Mouse (Mus musculus) midbrain, embryonic 14.5 days (tissue): Measurements from ENCODE around the gene Slc45a2. TPM values are rescaled to one million over a fixed set of nuclear protein-coding genes. Genes with fewer than 3 reads are reported as not detected.

Source experiments
- ATAC-seq: fragments of 200-750 bp; cut with Nextera tagmentation; 2 replicates; pipeline ENCODE4 v1.8.0; 2017; ENCODE audit warnings: moderate number of reproducible peaks, moderate library complexity; ENCODE audit not compliant: low FRiP score, low TSS enrichment
- DNase-seq: peaks from one replicate; pipeline ENCODE4 v3.0.0-alpha.2; 2015
- H3K27ac ChIP-seq: fragments of 300-500 bp; sonication (generic); replicated peaks from 2 replicates; pipeline ENCODE4 v1.5.1; 2014; ENCODE audit warnings: mild to moderate bottlenecking, low read depth, low read length, moderate library complexity
- H3K27me3 ChIP-seq: fragments of 300-500 bp; sonication (generic); 2 replicates; pipeline ENCODE4 v1.6.1; 2014; ENCODE audit warnings: low read length, control low read depth, mixed read lengths; ENCODE audit not compliant: control insufficient read depth, insufficient read depth
- H3K36me3 ChIP-seq: fragments of 300-500 bp; sonication (generic); 2 replicates; pipeline ENCODE4 v1.6.1; 2014; ENCODE audit warnings: low read length, control low read depth; ENCODE audit not compliant: control insufficient read depth, insufficient read depth
- H3K4me1 ChIP-seq: fragments of 300-500 bp; sonication (generic); 2 replicates; pipeline ENCODE4 v1.6.1; 2014; ENCODE audit warnings: mild to moderate bottlenecking, antibody characterized with exemption, low read length, control low read depth; ENCODE audit not compliant: control insufficient read depth, insufficient read depth
- H3K4me2 ChIP-seq: fragments of 300-500 bp; sonication (generic); 2 replicates; pipeline ENCODE4 v1.6.1; 2014; ENCODE audit warnings: mild to moderate bottlenecking, low read length, moderate library complexity
- H3K4me3 ChIP-seq: fragments of 300-500 bp; sonication (generic); replicated peaks from 2 replicates; pipeline ENCODE4 v1.5.1; 2014; ENCODE audit warnings: low read depth, low read length
- H3K9ac ChIP-seq: fragments of 300-500 bp; sonication (generic); replicated peaks from 2 replicates; pipeline ENCODE4 v1.6.1; 2014; ENCODE audit warnings: mild to moderate bottlenecking, low read length, moderate library complexity
- H3K9me3 ChIP-seq: fragments of 300-500 bp; sonication (generic); 2 replicates; pipeline ENCODE4 v1.6.1; 2016; ENCODE audit warnings: low read length, control low read depth, mixed read lengths; ENCODE audit not compliant: control insufficient read depth
- WGBS: fragments of 180-500 bp; shearing (Covaris S2); extraction: QIAGEN DNeasy Blood & Tissue Kit; methylation state at CpG from one replicate; pipeline ENCODE4 v1.1.7; 2014; 5-methylcytosine and 5-hydroxymethylcytosine counted together
- polyA plus RNA-seq: library from polyadenylated mRNA; unstranded; fragments of >200 nt; fragmentation: Nextera tagmentation; extraction: Ambion mirVana; gene quantifications from 2 replicates; pipeline ENCODE4 v1.2.1, GENCODE M21; 2014

Gene Slc45a2
- 0.36 TPM in 1 of 2 replicates, not detected in the other for polyA plus RNA-seq

DNA sequence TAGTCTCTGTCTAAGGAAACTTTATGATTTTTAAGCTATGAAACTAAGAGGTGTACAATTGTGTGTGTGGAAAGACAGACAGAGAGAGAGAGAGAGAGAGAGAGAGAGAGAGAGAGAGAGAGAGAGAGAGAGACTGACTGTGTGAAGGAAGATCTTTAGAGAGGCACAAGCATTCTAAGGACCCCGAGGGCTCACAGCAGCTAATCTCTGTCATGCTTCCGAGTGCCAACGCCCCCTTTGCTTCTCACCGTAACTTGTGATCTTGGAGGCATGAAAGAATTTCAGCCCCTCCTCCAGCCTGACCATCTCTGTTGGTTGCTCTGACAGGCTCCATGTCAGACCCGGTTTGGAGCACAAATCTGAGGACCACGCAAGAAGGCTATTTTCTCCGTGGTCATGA lies at the start of gene Slc45a2:
TSS of gene Slc45a2 (plus strand) at position 301 of the 400 bp plus-strand sequence.
- WGBS, result 37% methylated on average over 7 of the region's 7 CpGs
- Histone ChIP-seq H3K4me3 (no peak within 1 kb of the TSS), H3K9ac (no peak within 1 kb of the TSS), H3K9me3 (no peaks in the 10 kb centered on the region), H3K27me3 (no peaks in the 10 kb centered on the region), H3K27ac (no peak within 1 kb of the TSS), H3K4me1 (no peaks in the 10 kb centered on the region), H3K4me2 (peak within 1 kb of the TSS; percentile 22; the same call in 1 of the 2 replicates), H3K36me3 (no peaks in the 10 kb centered on the region)
- ATAC-seq (no peak), DNase-seq (no peak)

GRCm38 (mm10) chr15:10951951-10952759 lies 48.4 kb upstream of the Slc45a2 start, which contains the start of gene C1qtnf3:
C1qtnf3 (plus strand) TSS chr15:10952332.
- 74% methylated on average over 23 of the region's 23 CpGs for WGBS
- Histone ChIP-seq H3K4me1 (no peaks in the 10 kb centered on the region), H3K4me3 (no peak within 1 kb of the TSS), H3K36me3 (no peaks in the 10 kb centered on the region), H3K27me3 (no peaks in the 10 kb centered on the region), H3K27ac (no peak within 1 kb of the TSS), H3K9ac (no peak within 1 kb of the TSS), H3K4me2 (0 out of 2 replicates have a peak within 1 kb of the TSS, but pooled peaks have one; percentile 8), H3K9me3 (no peaks in the 10 kb centered on the region)
- no peak for ATAC-seq
- DNase-seq, result peak; percentile 4

DNA sequence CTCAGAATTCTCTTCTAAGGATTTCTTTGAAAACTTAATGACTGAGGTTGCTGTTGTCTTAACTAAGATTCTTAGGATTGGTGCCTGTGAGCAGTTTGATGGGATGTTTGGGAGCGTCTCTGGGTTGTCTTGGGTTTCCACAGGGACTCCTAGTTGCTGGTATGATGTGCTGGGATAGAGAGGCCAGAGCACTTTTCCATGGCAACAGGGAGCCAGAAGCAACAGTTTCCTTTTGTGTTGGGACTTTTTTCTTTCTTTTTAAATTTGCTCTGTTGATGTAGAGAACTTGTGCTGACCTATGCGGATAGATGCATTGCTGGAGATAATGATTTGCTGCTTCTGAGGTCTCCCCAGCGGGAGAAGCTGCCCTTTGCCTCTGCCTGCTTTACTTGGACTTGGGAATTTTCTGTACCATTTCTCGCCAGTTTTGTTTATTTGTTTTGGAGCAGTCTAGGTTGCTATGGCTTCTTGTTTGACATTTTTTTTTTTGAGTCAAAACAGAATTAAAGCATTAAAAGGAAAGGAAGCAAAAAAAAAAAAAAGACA lies 47.7 kb upstream of the Slc45a2 start:
- no peaks in the 10 kb centered on the region for H3K4me1 ChIP-seq
- DNase-seq (peak; percentile 4), ATAC-seq (no peak)
- no peak overlapping the region for H3K27ac ChIP-seq
- no peaks in the 10 kb centered on the region for H3K36me3 ChIP-seq
- H3K9me3 ChIP-seq, result no peaks in the 10 kb centered on the region
- no peak overlapping the region for H3K4me3 ChIP-seq
- WGBS, result 46% methylated on average over 4 of the region's 4 CpGs
- no peak overlapping the region for H3K9ac ChIP-seq
- no peak overlapping the region for H3K4me2 ChIP-seq
- H3K27me3 ChIP-seq, result no peaks in the 10 kb centered on the region

- DNase-seq (no peak), ATAC-seq (no peak)
- Histone ChIP-seq H3K27ac (no peak overlapping the region), H3K4me3 (no peak overlapping the region), H3K9ac (no peak overlapping the region), H3K27me3 (no peaks in the 10 kb centered on the region), H3K4me1 (no peaks in the 10 kb centered on the region), H3K36me3 (no peaks in the 10 kb centered on the region), H3K4me2 (no peak overlapping the region), H3K9me3 (no peaks in the 10 kb centered on the region)
- 58% methylated on average over 1 of the region's 1 CpGs for WGBS
Measured at GRCm38 (mm10) chr15:10953465-10953864, 47.1 kb upstream of the Slc45a2 start.

- Histone ChIP-seq H3K4me3 (no peak overlapping the region), H3K4me2 (no peak overlapping the region), H3K4me1 (no peaks in the 10 kb centered on the region), H3K27ac (no peak overlapping the region), H3K36me3 (no peaks in the 10 kb centered on the region), H3K9ac (no peak overlapping the region), H3K27me3 (no peaks in the 10 kb centered on the region), H3K9me3 (no peaks in the 10 kb centered on the region)
- ATAC-seq (no peak), DNase-seq (no peak)
- WGBS, result 93% methylated on average over 6 of the region's 6 CpGs
Measured at GRCm38 (mm10) chr15:10954381-10955016, 46.0 kb upstream of the Slc45a2 start.

DNA sequence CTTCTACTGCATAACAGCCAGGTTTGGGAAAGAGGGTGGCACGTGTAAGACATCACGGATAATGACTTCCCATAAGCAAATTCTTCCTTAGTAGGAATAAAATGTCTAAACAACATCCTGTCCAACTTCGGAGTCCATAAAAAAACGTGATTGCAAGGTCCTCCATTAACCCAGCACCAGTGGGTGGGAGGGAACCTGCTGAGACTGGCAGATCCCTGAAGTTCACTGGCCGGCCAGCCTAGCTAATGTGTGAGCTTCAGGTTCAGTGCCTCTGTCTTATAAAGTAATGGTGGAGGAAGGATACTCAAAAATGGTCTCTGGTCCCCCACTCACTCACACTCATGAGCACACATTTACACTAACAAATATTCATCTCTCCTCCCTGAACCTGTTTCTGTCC lies 45.4 kb upstream of the Slc45a2 start:
- Histone ChIP-seq H3K9me3 (no peaks in the 10 kb centered on the region), H3K27ac (no peak overlapping the region), H3K4me1 (no peaks in the 10 kb centered on the region), H3K36me3 (no peaks in the 10 kb centered on the region), H3K4me2 (no peak overlapping the region), H3K9ac (no peak overlapping the region), H3K27me3 (no peaks in the 10 kb centered on the region), H3K4me3 (no peak overlapping the region)
- WGBS, result 83% methylated on average over 5 of the region's 5 CpGs
- no peak for DNase-seq
- ATAC-seq, result no peak

DNA sequence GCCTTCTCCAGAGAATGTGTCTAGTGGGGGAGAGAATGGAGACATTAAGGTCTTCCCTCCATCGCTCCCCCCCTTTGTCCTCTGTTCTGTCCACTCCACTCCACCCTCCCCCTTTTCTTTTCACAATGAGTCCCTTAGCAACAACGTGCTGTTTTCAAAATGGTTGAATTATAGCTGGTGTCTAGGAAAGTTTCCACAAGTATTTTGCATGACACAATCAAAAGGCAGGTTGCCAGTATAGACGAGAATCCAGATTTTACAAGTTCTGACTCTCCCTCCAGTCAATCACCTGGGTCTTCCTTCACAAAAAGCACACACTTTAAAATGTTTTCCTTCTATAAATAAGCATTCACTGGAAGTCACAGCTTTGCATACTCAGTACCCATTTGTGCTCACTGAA lies 43.8 kb upstream of the Slc45a2 start:
- Histone ChIP-seq H3K27ac (no peak overlapping the region), H3K4me2 (no peak overlapping the region), H3K9me3 (no peaks in the 10 kb centered on the region), H3K9ac (no peak overlapping the region), H3K27me3 (no peaks in the 10 kb centered on the region), H3K36me3 (no peaks in the 10 kb centered on the region), H3K4me1 (no peaks in the 10 kb centered on the region), H3K4me3 (no peak overlapping the region)
- DNase-seq (no peak), ATAC-seq (no peak)
- 39% methylated on average over 3 of the region's 3 CpGs for WGBS

GRCm38 (mm10) chr15:10959277-10960026 lies 41.1 kb upstream of the Slc45a2 start:
- Histone ChIP-seq H3K27me3 (no peaks in the 10 kb centered on the region), H3K9me3 (no peaks in the 10 kb centered on the region), H3K36me3 (no peaks in the 10 kb centered on the region), H3K9ac (no peak overlapping the region), H3K4me3 (no peak overlapping the region), H3K4me2 (no peak overlapping the region), H3K4me1 (no peaks in the 10 kb centered on the region), H3K27ac (no peak overlapping the region)
- 92% methylated on average over 15 of the region's 15 CpGs for WGBS
- DNase-seq, result no peak
- no peak for ATAC-seq
